Mouse (Mus musculus) kidney, adult 2 months (tissue): ENCODE data around the gene Irf2.

Experiments used
- CTCF ChIP-seq: fragments of 200-500 bp; conservative IDR thresholded peaks from 2 replicates; pipeline ENCODE4 v1.5.1; 2011; ENCODE audit warnings: low read depth, mild to moderate bottlenecking, control low read depth, low read length, moderate library complexity, mixed read lengths; ENCODE audit not compliant: insufficient read depth, insufficient read length
- POLR2A ChIP-seq: fragments of 200-500 bp; IDR thresholded peaks from one replicate; pipeline ENCODE4 v1.6.1; 2011; ENCODE audit warnings: low read depth, low read length, control low read depth

GRCm38 (mm10) chr8:46722536-46722935 is 17.0 kb upstream of the Irf2 start:
- no peak for TF ChIP-seq CTCF
- no peak for TF ChIP-seq POLR2A
